Comparison of ENCODE assay signal across 8 mouse cellular contexts in genomic region chr10:108524306-108525029, GRCm38 (mm10).
A peak's percentile ranks its signal among the peaks of the same experiment; 100 is the strongest.
DNase-seq lines count a peak whose midpoint lies in the region; ATAC-seq and TF ChIP-seq lines count a peak whose summit lies in the region.

No protein-coding gene starts in this region.

- TF ChIP-seq CTCF in gastrocnemius, adult 2 months (IDR thresholded peaks at IDR 0.05) = peak; percentile 34; the same call in 1 of the 2 replicates

- H3K4me1 ChIP-seq in hindbrain, embryonic 16.5 days (ENCODE audit: control insufficient read depth, insufficient read depth, low read depth, low read length) = no peaks in the 10 kb centered on the region

- no peak for DNase-seq in gastrocnemius, adult 2 months
- DNase-seq in gastrocnemius, postnatal 25 days = no peak
- peak; percentile 17 for DNase-seq in A20 (ENCODE audit: low read depth, low spot score)
- DNase-seq in embryo, embryonic 10.5 days (ENCODE audit: low spot score) = peak; percentile 73
- DNase-seq in urinary bladder, postnatal 25 days (ENCODE audit: low spot score) = no peak
- DNase-seq in adrenal gland, postnatal 14 days = no peak
- DNase-seq in right cerebral cortex, postnatal 36 days (ENCODE audit: low spot score in 2 of 2) = no peak

- no peak overlapping the region for H3K4me2 ChIP-seq in hindbrain, embryonic 16.5 days (ENCODE audit: low read length)

- intact Hi-C loops in gastrocnemius, adult 2 months (cut with DNase I) = no loop called here

- H3K4me3 ChIP-seq in gastrocnemius, adult 2 months = no peak overlapping the region
- H3K4me3 ChIP-seq in hindbrain, embryonic 16.5 days (ENCODE audit: low read length) = no peak overlapping the region

- H3K27me3 ChIP-seq in hindbrain, embryonic 16.5 days (replicated peaks; ENCODE audit: control insufficient read depth, insufficient read depth, low read length) = no peaks in the 10 kb centered on the region

- 49% methylated on average over 6 of the region's 6 CpGs for WGBS in hindbrain, embryonic 16.5 days

- H3K9me3 ChIP-seq in hindbrain, embryonic 16.5 days (ENCODE audit: control insufficient read depth, low read length) = no peaks in the 10 kb centered on the region

- H3K27ac ChIP-seq in gastrocnemius, adult 2 months = no peak overlapping the region
- no peak overlapping the region for H3K27ac ChIP-seq in hindbrain, embryonic 16.5 days (ENCODE audit: low read depth, low read length)

- H3K36me3 ChIP-seq in hindbrain, embryonic 16.5 days (ENCODE audit: control insufficient read depth, insufficient read depth, low read length) = no peaks in the 10 kb centered on the region

- ATAC-seq in hindbrain, embryonic 16.5 days = peak; percentile 65; the same call in 1 of the 2 replicates

- no peak overlapping the region for H3K9ac ChIP-seq in hindbrain, embryonic 16.5 days (ENCODE audit: low read depth, low read length)

Comparison
In these comparisons a context has a peak if more than half of its experiments do, and no peak if none do; other contexts are left out.
1. DNase-seq: peak in A20 (single experiment) and embryo, embryonic 10.5 days (single experiment); none in gastrocnemius, adult 2 months (single experiment), gastrocnemius, postnatal 25 days (single experiment), urinary bladder, postnatal 25 days (single experiment), adrenal gland, postnatal 14 days (single experiment) and right cerebral cortex, postnatal 36 days (0 of 2).